Mouse (Mus musculus): ENCODE results near the gene 3110082I17Rik.
A peak's percentile ranks its signal among the peaks of the same experiment; 100 is the strongest.

Gene 3110082I17Rik

GRCm38 (mm10) chr5:139417480-139417879, 42.8 kb downstream of the 3110082I17Rik start:
- DNase-seq = no peak

- DNase-seq = no peak
These were observed 43.4 kb downstream of the 3110082I17Rik start for GRCm38 (mm10) chr5:139416942-139417341.

GRCm38 (mm10) chr5:139415001-139415400, 45.3 kb downstream of the 3110082I17Rik start:
- DNase-seq = no peak

GRCm38 (mm10) chr5:139413545-139413944, 46.8 kb downstream of the 3110082I17Rik start:
- DNase-seq = no peak

GRCm38 (mm10) chr5:139411665-139412314, 48.5 kb downstream of the 3110082I17Rik start:
- no peak for DNase-seq

- no peak for DNase-seq
These were observed 49.2 kb downstream of the 3110082I17Rik start for GRCm38 (mm10) chr5:139411117-139411516.

GRCm38 (mm10) chr5:139410056-139410455, 50.3 kb downstream of the 3110082I17Rik start:
- no peak for DNase-seq

- peak; percentile 77 to 79 for DNase-seq
These were observed 50.9 kb downstream of the 3110082I17Rik start for GRCm38 (mm10) chr5:139409412-139409811.

GRCm38 (mm10) chr5:139408511-139408910, 51.8 kb downstream of the 3110082I17Rik start:
- DNase-seq = peak; percentile 47 to 51

- no peak for DNase-seq
These were observed 53.0 kb downstream of the 3110082I17Rik start for GRCm38 (mm10) chr5:139407121-139407885.

- peak in 1 of 2 experiments; percentile 41 for DNase-seq
These were observed 54.4 kb downstream of the 3110082I17Rik start for GRCm38 (mm10) chr5:139405953-139406352.

GRCm38 (mm10) chr5:139405478-139405877, 54.8 kb downstream of the 3110082I17Rik start:
- no peak for DNase-seq

- peak in 1 of 2 experiments; percentile 43 for DNase-seq
These were observed 55.4 kb downstream of the 3110082I17Rik start, which contains the start of gene C130050O18Rik for GRCm38 (mm10) chr5:139404801-139405401. Gene C130050O18Rik (plus strand): TSS chr5:139405280.

- DNase-seq = no peak
These were observed 56.6 kb downstream of the 3110082I17Rik start for GRCm38 (mm10) chr5:139403692-139404260.

GRCm38 (mm10) chr5:139402106-139402505, 58.2 kb downstream of the 3110082I17Rik start:
- no peak for DNase-seq

- no peak for DNase-seq
These were observed 60.3 kb downstream of the 3110082I17Rik start for GRCm38 (mm10) chr5:139399991-139400390.

GRCm38 (mm10) chr5:139398786-139399185, 61.5 kb downstream of the 3110082I17Rik start:
- DNase-seq = no peak

- DNase-seq = peak; percentile 93 to 95
These were observed 62.2 kb downstream of the 3110082I17Rik start for GRCm38 (mm10) chr5:139397959-139398753.

GRCm38 (mm10) chr5:139397359-139397916, 62.9 kb downstream of the 3110082I17Rik start:
- DNase-seq = no peak

- no peak for DNase-seq
These were observed 64.8 kb downstream of the 3110082I17Rik start for GRCm38 (mm10) chr5:139395528-139395927.

- no peak for DNase-seq
These were observed 65.9 kb downstream of the 3110082I17Rik start for GRCm38 (mm10) chr5:139394399-139394798.

- no peak for DNase-seq
These were observed 67.1 kb downstream of the 3110082I17Rik start for GRCm38 (mm10) chr5:139393197-139393588.
